Mouse (Mus musculus) heart, adult 11 months (tissue): ENCODE data around the gene Eif3m.
A peak's percentile ranks its signal among the peaks of the same experiment; 100 is the strongest.

Experiments used
- DNase-seq: peaks from one replicate; pipeline ENCODE4 v3.0.0; 2022

The Eif3m gene

GRCm38 (mm10) chr2:105007236-105007635 lies 9.6 kb downstream of the Eif3m start:
- peak; percentile 87 for DNase-seq

GRCm38 (mm10) chr2:104996201-104996600 lies 20.7 kb downstream of the Eif3m start:
- DNase-seq, result no peak

DNA sequence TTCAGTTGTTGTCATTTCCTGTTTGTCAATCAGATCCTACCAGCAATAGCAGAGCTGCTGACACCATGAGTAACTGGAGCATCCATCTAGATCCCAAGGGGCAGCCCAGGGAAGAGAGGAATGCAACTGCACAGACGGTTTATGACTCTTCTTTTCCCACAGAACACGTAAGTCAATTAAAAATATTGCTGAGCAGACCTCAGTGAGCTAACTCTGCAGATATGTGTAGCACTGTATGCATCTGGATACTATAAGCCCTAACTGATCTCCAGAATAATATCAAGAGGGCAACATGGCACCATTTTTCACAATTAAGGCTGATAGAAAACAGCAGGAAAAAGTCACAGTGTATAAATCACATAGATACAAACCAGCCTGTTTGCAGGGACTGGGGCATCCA lies 22.4 kb downstream of the Eif3m start:
- DNase-seq, result peak; percentile 11

DNA sequence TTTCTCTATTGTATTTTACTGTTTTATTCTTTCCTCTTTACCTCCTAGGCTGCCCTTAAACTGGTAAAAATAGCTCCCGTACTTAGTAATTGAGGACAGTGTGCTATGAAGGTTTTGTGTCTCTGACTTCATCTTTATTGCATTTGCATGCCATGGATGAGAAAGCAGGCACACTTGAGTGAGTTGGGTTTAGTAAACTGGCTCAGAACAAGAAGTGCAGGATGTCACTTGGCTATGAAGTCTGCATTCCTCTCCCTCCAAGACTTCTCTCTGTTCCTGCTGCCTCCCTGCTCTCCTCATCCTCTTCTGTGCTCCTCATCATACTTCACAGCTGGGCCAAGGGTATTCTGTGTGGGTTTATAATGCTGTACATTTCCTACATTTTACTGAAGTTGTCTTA lies 27.9 kb downstream of the Eif3m start:
- peak; percentile 36 for DNase-seq

DNA sequence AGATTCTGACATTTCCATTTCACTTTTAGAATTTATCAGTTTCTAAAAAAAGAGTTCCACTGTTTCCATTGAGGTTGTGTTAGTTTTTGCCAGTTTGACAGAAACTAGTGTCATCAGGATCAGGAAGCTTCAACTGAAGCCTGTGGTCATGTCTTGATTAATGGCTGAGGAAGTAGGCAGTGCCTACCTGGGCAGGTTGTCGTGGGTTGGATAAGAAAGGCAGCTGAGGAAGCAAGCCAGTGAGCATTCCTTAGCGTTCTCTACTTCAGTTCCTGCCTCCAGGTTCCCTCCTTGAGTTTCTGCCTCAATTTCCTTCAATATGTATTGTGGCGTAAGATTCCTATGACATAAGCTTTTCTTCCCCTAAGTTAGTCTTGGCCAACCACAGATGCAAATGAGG lies 31.1 kb downstream of the Eif3m start:
- DNase-seq, result peak; percentile 16

DNA sequence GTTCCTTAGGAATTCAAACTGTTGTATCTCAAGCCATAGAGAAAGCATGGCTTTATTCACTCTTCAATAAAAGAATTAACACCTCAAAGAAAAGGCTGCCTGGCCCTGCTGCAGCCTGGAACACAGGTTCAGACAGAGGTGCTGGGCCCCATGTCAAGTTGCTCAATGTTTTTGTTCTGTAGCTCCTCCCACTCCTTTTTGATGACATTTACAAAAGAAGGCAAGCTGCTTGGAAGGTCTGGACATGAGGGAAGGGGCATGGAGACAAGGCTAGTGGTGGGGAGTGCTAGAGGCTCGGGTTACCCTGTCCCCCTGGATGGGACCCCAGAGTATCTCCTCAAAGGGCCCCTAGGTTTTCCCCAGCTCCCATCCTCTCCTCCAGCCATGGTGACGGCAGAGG lies 35.2 kb downstream of the Eif3m start:
- DNase-seq, result peak; percentile 56

- DNase-seq, result peak; percentile 87
Measured at GRCm38 (mm10) chr2:104964492-104964891, 52.4 kb downstream of the Eif3m start.
